29 mouse cellular contexts compared by ENCODE assay signal in the genomic region with DNA sequence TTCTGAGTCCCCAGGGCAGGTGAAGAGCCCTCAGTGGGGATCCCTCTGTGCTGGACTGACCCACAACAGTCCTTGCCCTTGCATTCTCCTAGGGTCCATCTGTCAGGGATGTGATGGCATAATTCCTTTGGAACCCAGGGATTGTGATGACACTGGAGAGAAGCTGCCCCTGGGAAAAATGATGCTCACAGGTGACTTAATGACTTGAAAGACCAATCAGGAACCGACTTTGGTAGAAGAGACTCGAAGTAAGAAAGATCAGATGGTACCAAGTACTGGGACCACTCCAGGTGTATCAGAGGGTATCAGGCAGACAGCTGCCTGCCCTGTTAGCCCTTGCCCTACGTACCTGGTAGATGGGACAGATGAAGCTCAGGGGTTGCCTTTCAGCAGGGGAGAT. TPM values are rescaled to one million over a fixed set of nuclear protein-coding genes. Genes with fewer than 3 reads are reported as not detected.
"Had no signal": no experiment of that assay in that cellular context is flagged by ENCODE, and none has a peak within 500 bp of the region (broad histone marks: within the 10 kb centered on the region; RNA-seq: fewer than 3 reads in every experiment).

A gene (minus strand): TSS at position 101 of the 400 bp plus-strand sequence.

- H3K4me2 ChIP-seq: liver, embryonic 13.5 days; midbrain, embryonic 13.5 days; neural tube, embryonic 12.5 days; neural tube, embryonic 15.5 days had no signal

- ATAC-seq: lung, postnatal 0 days; midbrain, embryonic 13.5 days; midbrain, embryonic 16.5 days had no signal

- DNase-seq: kidney, postnatal 25 days; layer of hippocampus, postnatal 36 days; liver, embryonic 13.5 days; lung, adult 2 months; right cerebral cortex, adult 18-20 months; right cerebral cortex, postnatal 14 days; right cerebral cortex, postnatal 4 days; thymus, adult 18-20 months; thymus, postnatal 36 days had no signal

- H3K27me3 ChIP-seq: liver, embryonic 13.5 days; megakaryocyte, embryonic 14.5 days; midbrain, embryonic 13.5 days; neural tube, embryonic 12.5 days; neural tube, embryonic 15.5 days had no signal

- H3K27ac ChIP-seq: kidney, postnatal 0 days; left cerebral cortex, adult 2 months; liver, embryonic 13.5 days; midbrain, embryonic 10.5 days; midbrain, embryonic 13.5 days; neural tube, embryonic 12.5 days; neural tube, embryonic 15.5 days; stomach, postnatal 0 days had no signal

- H3K4me3 ChIP-seq: left cerebral cortex, adult 2 months; liver, embryonic 13.5 days; megakaryocyte, embryonic 14.5 days; midbrain, embryonic 10.5 days; midbrain, embryonic 13.5 days; neural tube, embryonic 12.5 days; neural tube, embryonic 15.5 days had no signal

- H3K36me3 ChIP-seq: liver, embryonic 13.5 days; midbrain, embryonic 10.5 days; midbrain, embryonic 13.5 days; neural tube, embryonic 12.5 days; neural tube, embryonic 15.5 days had no signal

- H3K9ac ChIP-seq: liver, embryonic 13.5 days; midbrain, embryonic 13.5 days; neural tube, embryonic 15.5 days had no signal

- H3K9me3 ChIP-seq: midbrain, embryonic 13.5 days; neural tube, embryonic 12.5 days; neural tube, embryonic 15.5 days had no signal

- H3K4me1 ChIP-seq: neural tube, embryonic 12.5 days had no signal

RNA-seq across cellular contexts. Expression of the gene that starts here (rescaled TPM):
- total RNA-seq: layer of hippocampus, adult 8-10 months; layer of hippocampus, postnatal 36 days; left cerebral cortex, adult 2 months; left cerebral cortex, postnatal 10 days; left cerebral cortex, postnatal 36 days; liver, adult 2 months; monocyte, adult 5-6 weeks had no signal
- polyA plus RNA-seq: kidney, postnatal 0 days; large intestine, adult 2 months; limb, embryonic 14.5 days; liver, adult 2 months; liver, embryonic 13.5 days; liver, embryonic 16.5 days; neural tube, embryonic 12.5 days; stomach, embryonic 14.5 days; urinary bladder, adult 2 months had no signal
